Mouse (Mus musculus) hindbrain, embryonic 14.5 days (tissue): ENCODE measurements around the gene Cmtm2b. TPM values are rescaled to one million over a fixed set of nuclear protein-coding genes. Genes with fewer than 3 reads are reported as not detected.

Experiments used
- ATAC-seq: fragments of 200-750 bp; cut with Nextera tagmentation; 2 replicates; pipeline ENCODE4 v1.8.0; 2017; ENCODE audit warnings: moderate number of reproducible peaks, mild to moderate bottlenecking, moderate TSS enrichment, moderate library complexity; ENCODE audit not compliant: low FRiP score
- DNase-seq: peaks from one replicate; pipeline ENCODE4 v3.0.0-alpha.2; 2015; ENCODE audit warnings: low spot score
- H3K27ac ChIP-seq: fragments of 300-500 bp; sonication (generic); 2 replicates; pipeline ENCODE4 v1.5.1; 2014; ENCODE audit warnings: mild to moderate bottlenecking, moderate library complexity
- H3K27me3 ChIP-seq: fragments of 300-500 bp; sonication (generic); 2 replicates; pipeline ENCODE4 v1.6.1; 2014; ENCODE audit warnings: mild to moderate bottlenecking, low read length, mixed read lengths; ENCODE audit not compliant: control insufficient read depth, insufficient read depth
- H3K36me3 ChIP-seq: fragments of 300-500 bp; sonication (generic); replicated peaks from 2 replicates; pipeline ENCODE4 v1.6.1; 2014; ENCODE audit not compliant: control insufficient read depth, insufficient read depth
- H3K4me1 ChIP-seq: fragments of 300-500 bp; sonication (generic); replicated peaks from 2 replicates; pipeline ENCODE4 v1.6.1; 2014; ENCODE audit warnings: antibody characterized with exemption, low read length, mixed read lengths; ENCODE audit not compliant: control insufficient read depth, insufficient read depth
- H3K4me2 ChIP-seq: fragments of 300-500 bp; sonication (generic); replicated peaks from 2 replicates; pipeline ENCODE4 v1.6.1; 2014; ENCODE audit warnings: mild to moderate bottlenecking, moderate library complexity
- H3K4me3 ChIP-seq: fragments of 300-500 bp; sonication (generic); replicated peaks from 2 replicates; pipeline ENCODE4 v1.5.1; 2014; ENCODE audit warnings: mild to moderate bottlenecking, low read length
- H3K9ac ChIP-seq: fragments of 300-500 bp; sonication (generic); 2 replicates; pipeline ENCODE4 v1.6.1; 2014
- H3K9me3 ChIP-seq: fragments of 300-500 bp; sonication (generic); 2 replicates; pipeline ENCODE4 v1.6.1; 2016; ENCODE audit warnings: low read length; ENCODE audit not compliant: control insufficient read depth
- WGBS: fragments of 180-500 bp; shearing (Covaris S2); extraction: QIAGEN DNeasy Blood & Tissue Kit; methylation state at CpG from one replicate; pipeline ENCODE4 v1.1.7; 2014; 5-methylcytosine and 5-hydroxymethylcytosine counted together
- polyA plus RNA-seq: library from polyadenylated mRNA; unstranded; fragments of >200 nt; fragmentation: Nextera tagmentation; extraction: Ambion mirVana; gene quantifications from 2 replicates; pipeline ENCODE4 v1.2.1, GENCODE M21; 2014

The Cmtm2b gene
- polyA plus RNA-seq, 1 experiment from 2014 or later: not detected

DNA sequence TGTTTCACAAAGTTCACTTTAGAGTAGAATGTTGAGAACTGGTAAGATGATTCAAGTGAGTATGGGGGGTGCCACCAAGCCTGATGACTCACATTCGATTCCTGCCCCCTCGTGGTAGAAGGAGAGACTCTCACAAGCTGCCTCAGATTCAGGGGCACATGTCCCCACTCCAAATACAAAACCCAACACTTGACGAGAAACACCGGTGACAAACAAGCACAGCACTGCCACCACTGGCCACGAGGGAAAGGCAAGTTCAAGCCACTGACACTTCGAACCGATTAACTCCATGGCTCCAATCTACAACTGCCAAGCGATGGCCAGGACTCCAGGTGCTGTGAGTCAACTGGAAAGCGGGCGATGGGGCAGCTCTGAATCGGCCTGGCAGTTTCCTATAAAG lies 51.7 kb downstream of the Cmtm2b start:
- 73% methylated on average over 11 of the region's 11 CpGs for WGBS
- H3K9me3 ChIP-seq: no peaks in the 10 kb centered on the region
- no peaks in the 10 kb centered on the region for H3K27me3 ChIP-seq
- H3K4me3 ChIP-seq: no peak overlapping the region
- H3K4me2 ChIP-seq: no peak overlapping the region
- H3K27ac ChIP-seq: no peak overlapping the region
- no peak overlapping the region for H3K9ac ChIP-seq
- H3K4me1 ChIP-seq: peaks cover 19% of the 10 kb centered on the region
- ATAC-seq (no peak), DNase-seq (no peak)
- H3K36me3 ChIP-seq: no peaks in the 10 kb centered on the region

DNA sequence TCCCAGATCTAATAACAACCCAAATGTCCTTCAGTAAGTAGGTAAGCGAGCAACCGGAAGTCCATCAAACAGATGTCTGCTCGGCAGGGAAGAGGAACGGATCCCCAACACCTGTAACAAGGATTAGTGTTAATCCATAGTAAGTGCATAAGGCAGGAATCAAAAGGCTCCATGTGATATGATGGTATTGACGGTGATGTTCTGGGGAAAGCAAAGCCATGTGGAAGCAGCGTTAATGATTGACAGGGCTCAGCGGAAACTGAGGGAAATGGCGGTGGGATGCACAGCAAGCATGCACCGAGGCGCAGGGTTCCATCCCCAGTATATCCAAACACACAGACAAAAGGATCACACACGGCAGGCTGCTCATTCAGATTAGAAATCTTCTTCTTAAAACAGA lies 52.2 kb downstream of the Cmtm2b start:
- no peaks in the 10 kb centered on the region for H3K36me3 ChIP-seq
- no peak for ATAC-seq
- H3K4me3 ChIP-seq: no peak overlapping the region

GRCm38 (mm10) chr8:104374864-104375846 lies 53.1 kb downstream of the Cmtm2b start:
- Histone ChIP-seq H3K9ac (no peak overlapping the region), H3K4me3 (no peak overlapping the region), H3K9me3 (no peaks in the 10 kb centered on the region), H3K27ac (0 out of 2 replicates have a peak overlapping the region, but pooled peaks have one; percentile 35), H3K36me3 (no peaks in the 10 kb centered on the region), H3K4me2 (no peak overlapping the region), H3K27me3 (no peaks in the 10 kb centered on the region), H3K4me1 (peaks cover 19% of the 10 kb centered on the region)
- DNase-seq (no peak), ATAC-seq (no peak)
- 42% methylated on average over 14 of the region's 14 CpGs for WGBS

More for the DNA sequence above, 52.2 kb downstream of the Cmtm2b start:
- no peak overlapping the region for H3K27ac ChIP-seq
- no peak for DNase-seq
- 54% methylated on average over 11 of the region's 11 CpGs for WGBS
- H3K4me2 ChIP-seq: no peak overlapping the region
- no peaks in the 10 kb centered on the region for H3K9me3 ChIP-seq
- no peaks in the 10 kb centered on the region for H3K27me3 ChIP-seq
- H3K9ac ChIP-seq: no peak overlapping the region
- H3K4me1 ChIP-seq: peaks cover 19% of the 10 kb centered on the region

GRCm38 (mm10) chr8:104375959-104376358 lies 53.9 kb downstream of the Cmtm2b start:
- Histone ChIP-seq H3K27ac (no peak overlapping the region), H3K4me3 (no peak overlapping the region), H3K27me3 (no peaks in the 10 kb centered on the region), H3K4me1 (peaks cover 19% of the 10 kb centered on the region), H3K4me2 (no peak overlapping the region), H3K9ac (no peak overlapping the region), H3K36me3 (no peaks in the 10 kb centered on the region), H3K9me3 (no peaks in the 10 kb centered on the region)
- DNase-seq: no peak
- WGBS: 40% methylated on average over 5 of the region's 5 CpGs
- no peak for ATAC-seq

DNA sequence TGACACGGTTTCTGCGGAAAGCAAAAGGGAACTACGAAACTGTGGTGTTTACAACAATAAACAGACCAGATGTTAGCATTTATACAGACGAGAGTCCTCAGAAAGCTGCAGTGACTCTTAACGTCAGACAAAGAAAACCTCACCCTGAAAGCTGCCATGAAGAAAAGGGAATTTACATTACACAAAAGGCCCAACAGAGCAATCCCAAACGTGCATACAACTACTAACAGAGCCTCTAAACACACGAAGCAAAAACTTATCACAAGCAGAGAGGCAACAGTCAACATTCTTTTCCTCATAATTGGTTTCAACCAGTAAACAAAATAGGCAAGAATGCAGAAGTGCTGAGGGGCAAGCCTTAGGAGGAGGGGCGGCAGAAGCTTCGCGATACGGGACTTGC lies 54.6 kb downstream of the Cmtm2b start:
- Histone ChIP-seq H3K9me3 (no peaks in the 10 kb centered on the region), H3K9ac (no peak overlapping the region), H3K4me1 (peaks cover 19% of the 10 kb centered on the region), H3K4me2 (no peak overlapping the region), H3K36me3 (no peaks in the 10 kb centered on the region), H3K27me3 (no peaks in the 10 kb centered on the region), H3K27ac (no peak overlapping the region), H3K4me3 (no peak overlapping the region)
- DNase-seq: no peak
- 32% methylated on average over 11 of the region's 11 CpGs for WGBS
- ATAC-seq: no peak

DNA sequence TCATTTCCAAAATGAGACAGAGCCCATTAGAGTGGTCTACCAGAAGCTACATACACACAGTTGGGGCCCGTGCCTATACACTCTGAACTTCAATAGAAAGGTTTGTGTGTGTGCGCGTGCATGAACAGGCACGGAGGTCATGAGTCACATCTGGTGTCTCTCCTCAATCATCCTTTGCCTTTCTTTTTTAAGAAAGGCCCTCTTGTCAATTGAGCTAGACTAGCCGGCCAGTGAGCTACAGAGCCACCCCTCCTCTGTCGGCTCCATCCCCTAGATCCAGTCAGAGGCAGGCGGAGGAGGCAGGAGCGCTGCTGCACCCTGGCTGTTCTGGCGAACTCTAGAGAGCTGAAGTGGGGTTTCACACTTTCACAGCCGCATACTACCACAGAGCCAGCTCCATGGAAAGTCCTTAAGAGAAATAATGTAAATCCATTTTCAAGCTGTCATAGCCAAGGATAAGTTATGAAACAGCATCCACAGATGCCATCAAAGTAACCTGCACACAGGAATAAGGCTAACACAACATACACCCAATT lies 57.3 kb downstream of the Cmtm2b start:
- H3K4me2 ChIP-seq: no peak overlapping the region
- H3K27me3 ChIP-seq: no peaks in the 10 kb centered on the region
- WGBS: 37% methylated on average over 10 of the region's 10 CpGs
- no peaks in the 10 kb centered on the region for H3K36me3 ChIP-seq
- H3K4me3 ChIP-seq: no peak overlapping the region
- ATAC-seq (no peak), DNase-seq (no peak)
- peaks cover 26% of the 10 kb centered on the region for H3K4me1 ChIP-seq
- no peaks in the 10 kb centered on the region for H3K9me3 ChIP-seq
- H3K27ac ChIP-seq: no peak overlapping the region
- H3K9ac ChIP-seq: no peak overlapping the region

DNA sequence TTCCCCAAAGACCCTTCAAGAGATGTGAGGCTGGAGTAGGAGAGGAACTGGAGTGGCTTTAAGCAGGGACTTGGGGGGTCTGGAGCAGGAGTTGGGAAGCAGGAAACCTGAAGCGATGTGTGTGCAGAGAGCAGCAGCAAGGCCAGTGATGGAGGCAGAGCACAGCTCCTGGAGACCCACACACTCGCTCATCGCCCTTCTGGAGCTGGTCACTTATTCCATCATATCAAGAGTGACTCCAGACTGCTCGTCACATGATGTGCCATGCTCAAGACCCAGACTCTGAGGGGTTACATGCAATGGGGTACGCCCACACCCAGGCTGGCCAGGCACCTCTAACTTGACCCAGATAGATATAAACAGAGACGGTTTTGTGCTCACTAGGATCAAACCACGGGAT lies 58.2 kb downstream of the Cmtm2b start:
- Histone ChIP-seq H3K27me3 (no peaks in the 10 kb centered on the region), H3K27ac (no peak overlapping the region), H3K4me3 (no peak overlapping the region), H3K4me1 (peaks cover 19% of the 10 kb centered on the region), H3K4me2 (no peak overlapping the region), H3K36me3 (no peaks in the 10 kb centered on the region), H3K9ac (no peak overlapping the region), H3K9me3 (no peaks in the 10 kb centered on the region)
- DNase-seq: no peak
- ATAC-seq: no peak
- WGBS: 92% methylated on average over 7 of the region's 7 CpGs

Other genes with a start within 250 kb of the Cmtm2b start
- gene Cdh5, start 220.6 kb upstream of the Cmtm2b start, polyA plus RNA-seq: 16.6 and 17.3 TPM in 2 replicates
- 9.3 and 10.8 TPM in 2 replicates for gene Bean1, start 151.8 kb upstream of the Cmtm2b start, polyA plus RNA-seq
- 46.6 and 51.8 TPM in 2 replicates for gene Tk2, start 73.7 kb upstream of the Cmtm2b start, polyA plus RNA-seq
- 28.6 and 35.1 TPM in 2 replicates for gene Cklf, start 71.4 kb upstream of the Cmtm2b start, polyA plus RNA-seq
- gene Cmtm2a, start 29.0 kb upstream of the Cmtm2b start, polyA plus RNA-seq: not detected in 2 replicates
- not detected in 2 replicates for gene Gm45711, start 12.1 kb upstream of the Cmtm2b start, polyA plus RNA-seq
- not detected in 2 replicates for gene Cmtm1, start 12.1 kb upstream of the Cmtm2b start, polyA plus RNA-seq
- gene Gm11020, start 663 bp upstream of the Cmtm2b start, polyA plus RNA-seq: not detected in 2 replicates
- gene Cmtm3, start 17.2 kb downstream of the Cmtm2b start, polyA plus RNA-seq: 39.5 and 44.7 TPM in 2 replicates
- gene Cmtm4, start 73.6 kb downstream of the Cmtm2b start, polyA plus RNA-seq: 3.5 and 3.8 TPM in 2 replicates
- gene Dync1li2, start 120.8 kb downstream of the Cmtm2b start, polyA plus RNA-seq: 89.9 and 96.5 TPM in 2 replicates
- gene Terb1, start 187.7 kb downstream of the Cmtm2b start, polyA plus RNA-seq: 0.78 and 0.83 TPM in 2 replicates
- gene Nae1, start 212.4 kb downstream of the Cmtm2b start, polyA plus RNA-seq: 111 and 116 TPM in 2 replicates
- 2.0 and 2.2 TPM in 2 replicates for gene Car7, start 212.5 kb downstream of the Cmtm2b start, polyA plus RNA-seq